Mouse (Mus musculus) stomach, embryonic 16.5 days (tissue): Measurements from ENCODE around the gene Olfml2a. TPM values are rescaled to one million over a fixed set of nuclear protein-coding genes. Genes with fewer than 3 reads are reported as not detected.

Experiments
- ATAC-seq: fragments of 200-750 bp; cut with Nextera tagmentation; 2 replicates; pipeline ENCODE4 v1.8.0; 2017; ENCODE audit warnings: moderate number of reproducible peaks, moderate TSS enrichment; ENCODE audit not compliant: insufficient read depth, low FRiP score
- H3K27ac ChIP-seq: fragments of 300-500 bp; sonication (generic); 2 replicates; pipeline ENCODE4 v1.5.1; 2014; ENCODE audit warnings: low read length
- H3K27me3 ChIP-seq: fragments of 300-500 bp; sonication (generic); 2 replicates; pipeline ENCODE4 v1.6.1; 2014; ENCODE audit warnings: low read length, control low read depth, mixed read lengths; ENCODE audit not compliant: control insufficient read depth, insufficient read depth
- H3K36me3 ChIP-seq: fragments of 300-500 bp; sonication (generic); 2 replicates; pipeline ENCODE4 v1.6.1; 2014; ENCODE audit warnings: low read length; ENCODE audit not compliant: control insufficient read depth, insufficient read depth
- H3K4me1 ChIP-seq: fragments of 300-500 bp; sonication (generic); 2 replicates; pipeline ENCODE4 v1.6.1; 2014; ENCODE audit warnings: low read length, control low read depth, mixed read lengths; ENCODE audit not compliant: control insufficient read depth, insufficient read depth
- H3K4me2 ChIP-seq: fragments of 300-500 bp; sonication (generic); 2 replicates; pipeline ENCODE4 v1.6.1; 2014; ENCODE audit warnings: low read depth, low read length, mixed read lengths
- H3K4me3 ChIP-seq: fragments of 300-500 bp; sonication (generic); replicated peaks from 2 replicates; pipeline ENCODE4 v1.5.1; 2014; ENCODE audit warnings: mild to moderate bottlenecking, low read length
- H3K9ac ChIP-seq: fragments of 300-500 bp; sonication (generic); 2 replicates; pipeline ENCODE4 v1.6.1; 2014; ENCODE audit warnings: low read length
- H3K9me3 ChIP-seq: fragments of 300-500 bp; sonication (generic); replicated peaks from 2 replicates; pipeline ENCODE4 v1.6.1; 2016; ENCODE audit warnings: low read length, control low read depth; ENCODE audit not compliant: control insufficient read depth
- WGBS: fragments of 180-500 bp; shearing (Covaris S2); extraction: QIAGEN DNeasy Blood & Tissue Kit; methylation state at CpG from one replicate; pipeline ENCODE4 v1.1.7; 2014; 5-methylcytosine and 5-hydroxymethylcytosine counted together
- polyA plus RNA-seq: library from polyadenylated mRNA; unstranded; fragments of >200 nt; fragmentation: Nextera tagmentation; extraction: Ambion mirVana; gene quantifications from 2 replicates; pipeline ENCODE4 v1.2.1, GENCODE M21; 2015

The Olfml2a gene
- polyA plus RNA-seq, 1 experiment from 2014 or later, result 4.5 TPM

DNA sequence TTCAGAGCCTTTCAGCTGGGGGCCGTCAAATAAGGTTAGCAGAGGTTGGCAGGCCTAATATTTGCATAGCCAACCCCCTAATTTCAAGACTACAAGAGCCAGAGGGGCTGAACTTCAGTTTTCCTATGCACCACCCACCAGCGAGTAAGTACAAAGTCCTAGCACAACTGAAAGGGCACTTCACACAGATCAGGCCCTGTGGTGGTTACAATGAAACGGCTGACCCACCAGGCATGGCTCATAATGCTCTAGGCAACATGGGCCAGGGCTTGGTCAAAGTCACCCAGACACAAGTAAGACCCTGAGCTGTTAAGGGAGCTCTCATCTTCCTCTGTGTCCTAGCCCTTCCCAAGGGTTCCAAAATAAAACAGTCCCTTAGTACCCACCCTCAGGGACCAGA, 70.1 kb downstream of the Olfml2a start:
- no peaks in the 10 kb centered on the region for H3K9me3 ChIP-seq
- 70% methylated on average over 3 of the region's 3 CpGs for WGBS
- no peak overlapping the region for H3K9ac ChIP-seq
- H3K4me3 ChIP-seq, result no peak overlapping the region
- no peaks in the 10 kb centered on the region for H3K27me3 ChIP-seq
- H3K4me2 ChIP-seq, result no peak overlapping the region
- H3K36me3 ChIP-seq, result peaks cover 24% of the 10 kb centered on the region
- peaks cover 31% of the 10 kb centered on the region for H3K4me1 ChIP-seq
- ATAC-seq, result no peak
- no peak overlapping the region for H3K27ac ChIP-seq

DNA sequence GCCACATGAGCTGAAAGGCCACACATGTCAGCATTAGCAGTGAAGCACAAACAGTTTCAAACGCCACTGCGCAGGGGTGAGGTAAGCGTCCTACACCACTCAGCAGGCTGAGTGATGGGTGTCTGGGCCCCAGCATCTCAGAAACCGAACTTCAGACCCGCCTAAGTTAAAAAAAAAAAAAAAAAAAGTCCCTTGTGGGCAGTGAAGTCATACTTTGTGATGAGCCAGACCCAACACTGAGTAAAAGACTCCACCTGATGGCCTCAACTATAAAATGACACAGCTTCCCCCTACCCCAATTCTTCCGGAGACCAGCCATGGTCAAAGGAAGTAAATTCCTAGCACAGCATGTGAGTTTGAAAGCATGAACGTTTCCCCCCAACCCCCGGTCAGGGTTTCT, 71.3 kb downstream of the Olfml2a start:
- H3K4me2 ChIP-seq, result peak overlapping the region; percentile 96
- WGBS, result 53% methylated on average over 8 of the region's 8 CpGs
- H3K9ac ChIP-seq, result peak overlapping the region; percentile 85
- H3K36me3 ChIP-seq, result peaks cover 24% of the 10 kb centered on the region
- no peak overlapping the region for H3K27ac ChIP-seq
- H3K4me1 ChIP-seq, result peaks cover 29% of the 10 kb centered on the region
- ATAC-seq, result no peak
- no peaks in the 10 kb centered on the region for H3K27me3 ChIP-seq
- H3K9me3 ChIP-seq, result no peaks in the 10 kb centered on the region
- peak overlapping the region; percentile 84 for H3K4me3 ChIP-seq

DNA sequence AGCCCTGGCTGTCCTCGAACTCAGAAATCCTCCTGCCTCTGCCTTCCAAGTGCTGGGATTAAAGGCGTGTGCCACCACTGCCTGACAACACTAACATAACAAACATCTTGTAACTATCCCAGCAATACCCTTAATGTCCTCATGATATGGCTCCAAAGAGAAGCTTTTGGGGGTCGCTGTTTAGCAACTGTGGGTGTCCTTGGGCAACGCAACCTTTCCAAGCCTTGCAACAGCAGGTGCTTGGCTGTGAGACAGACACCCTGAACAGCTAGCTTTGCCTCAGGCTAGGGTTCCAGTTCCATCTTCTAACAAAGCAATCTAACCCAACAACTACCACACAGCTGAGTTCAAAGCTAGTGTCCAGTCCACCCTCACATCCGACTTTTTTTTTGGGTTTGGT, 71.7 kb downstream of the Olfml2a start:
- ATAC-seq, result no peak
- Histone ChIP-seq H3K27ac (no peak overlapping the region), H3K4me2 (peak overlapping the region; percentile 96), H3K9me3 (no peaks in the 10 kb centered on the region), H3K4me3 (peak overlapping the region; percentile 84), H3K36me3 (peaks cover 24% of the 10 kb centered on the region), H3K27me3 (no peaks in the 10 kb centered on the region), H3K9ac (peak overlapping the region; percentile 85), H3K4me1 (peaks cover 25% of the 10 kb centered on the region)
- 63% methylated on average over 5 of the region's 5 CpGs for WGBS

DNA sequence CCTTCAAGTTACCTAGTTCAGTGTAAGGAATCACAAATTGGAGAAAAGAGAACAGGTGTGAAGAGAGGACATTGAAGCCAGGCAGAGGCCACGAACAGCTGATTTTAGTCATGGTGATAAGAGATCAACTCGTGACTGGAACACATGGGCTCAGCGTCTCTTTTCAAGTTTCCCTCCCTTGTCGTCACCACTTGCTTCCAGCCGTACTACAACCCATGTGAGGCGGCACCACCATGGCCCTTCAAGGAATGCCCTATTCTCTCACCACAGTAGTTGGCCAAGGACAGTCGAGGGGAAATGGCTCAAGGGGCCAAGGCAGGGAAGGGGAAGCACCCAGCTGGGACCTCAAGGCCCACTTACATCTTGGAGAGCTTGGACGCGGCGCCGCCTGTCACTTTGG, 72.6 kb downstream of the Olfml2a start:
- Histone ChIP-seq H3K36me3 (peaks cover 24% of the 10 kb centered on the region), H3K9ac (peak overlapping the region; percentile 85), H3K4me1 (peaks cover 29% of the 10 kb centered on the region), H3K27me3 (no peaks in the 10 kb centered on the region), H3K4me2 (peak overlapping the region; percentile 96), H3K9me3 (no peaks in the 10 kb centered on the region), H3K4me3 (peak overlapping the region; percentile 84), H3K27ac (peak overlapping the region; percentile 74)
- ATAC-seq, result no peak
- WGBS, result under 1% methylated on average over 11 of the region's 11 CpGs

DNA sequence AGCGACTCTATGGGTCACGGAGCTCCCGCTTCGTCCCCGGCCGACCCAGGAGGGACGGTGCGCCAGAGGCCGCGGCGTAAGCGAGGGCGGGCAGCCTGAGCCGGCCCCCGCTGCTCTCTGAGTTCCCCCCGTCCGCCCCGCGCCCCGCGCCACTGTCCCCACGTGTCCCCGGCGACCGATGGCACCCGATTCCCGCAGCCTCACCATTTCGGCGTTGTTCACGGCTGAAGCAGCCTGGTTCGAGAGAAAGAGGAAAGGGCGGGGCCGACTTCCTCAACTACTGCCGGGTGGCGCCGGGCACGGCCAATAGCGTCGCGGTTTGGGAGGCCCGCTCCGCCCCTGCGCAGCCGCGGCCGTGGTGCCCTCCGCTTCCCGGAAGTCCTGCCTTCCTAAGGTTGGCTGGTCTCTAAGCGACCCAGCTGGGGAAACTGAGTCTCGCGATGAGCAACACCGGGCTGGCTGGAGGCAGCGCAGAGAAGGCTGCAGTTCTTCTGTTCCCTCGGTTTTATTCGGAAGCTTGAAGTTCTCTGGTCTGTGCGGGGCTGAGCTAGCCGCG, 73.2 kb downstream of the Olfml2a start, which contains the start of gene Arpc5l:
Gene Arpc5l (plus strand): TSS at position 469 of the 556 bp plus-strand sequence.
- peak within 1 kb of the TSS; percentile 84 for H3K4me3 ChIP-seq
- no peaks in the 10 kb centered on the region for H3K27me3 ChIP-seq
- no peaks in the 10 kb centered on the region for H3K9me3 ChIP-seq
- peak within 1 kb of the TSS; percentile 85 for H3K9ac ChIP-seq
- H3K4me1 ChIP-seq, result peaks cover 33% of the 10 kb centered on the region
- WGBS, result under 1% methylated on average over 58 of the region's 58 CpGs
- peak within 1 kb of the TSS; percentile 96 for H3K4me2 ChIP-seq
- peaks cover 24% of the 10 kb centered on the region for H3K36me3 ChIP-seq
- peak within 1 kb of the TSS; percentile 74 for H3K27ac ChIP-seq
- peak; percentile 87 for ATAC-seq

DNA sequence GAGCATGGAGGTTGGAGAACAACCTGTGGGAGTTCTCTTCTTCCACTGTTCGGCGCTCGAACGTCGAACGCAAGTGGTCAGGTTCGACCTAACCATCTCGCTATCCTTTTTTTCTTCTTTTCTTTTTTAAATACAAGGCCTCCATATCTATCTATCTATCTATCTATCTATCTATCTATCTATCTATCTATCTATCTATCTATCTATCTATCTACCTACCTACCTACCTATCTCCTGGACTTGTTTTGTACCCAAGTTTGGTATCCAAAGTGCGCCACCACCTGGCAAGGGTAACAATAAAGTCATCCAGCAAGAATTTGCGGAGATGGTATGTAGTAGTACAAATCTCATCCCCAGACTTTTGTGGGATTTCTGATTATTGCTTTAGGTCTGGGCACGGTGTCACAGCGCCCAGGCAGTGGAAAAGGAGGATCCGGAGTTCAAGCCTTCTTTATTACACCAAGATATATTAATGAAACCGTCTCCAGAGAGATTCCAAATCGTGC, 73.8 kb downstream of the Olfml2a start, which contains the start of gene Rpl35:
Gene Rpl35 (minus strand): TSS at position 51 of the 506 bp plus-strand sequence.
- Histone ChIP-seq H3K36me3 (peaks cover 19% of the 10 kb centered on the region; the same call in 1 of the 2 replicates), H3K4me3 (peak within 1 kb of the TSS; percentile 84), H3K27ac (peak within 1 kb of the TSS; percentile 74), H3K9ac (peak within 1 kb of the TSS; percentile 85), H3K27me3 (no peaks in the 10 kb centered on the region), H3K4me1 (peaks cover 38% of the 10 kb centered on the region), H3K9me3 (no peaks in the 10 kb centered on the region), H3K4me2 (peak within 1 kb of the TSS; percentile 96)
- 11% methylated on average over 15 of the region's 15 CpGs for WGBS
- no peak for ATAC-seq

DNA sequence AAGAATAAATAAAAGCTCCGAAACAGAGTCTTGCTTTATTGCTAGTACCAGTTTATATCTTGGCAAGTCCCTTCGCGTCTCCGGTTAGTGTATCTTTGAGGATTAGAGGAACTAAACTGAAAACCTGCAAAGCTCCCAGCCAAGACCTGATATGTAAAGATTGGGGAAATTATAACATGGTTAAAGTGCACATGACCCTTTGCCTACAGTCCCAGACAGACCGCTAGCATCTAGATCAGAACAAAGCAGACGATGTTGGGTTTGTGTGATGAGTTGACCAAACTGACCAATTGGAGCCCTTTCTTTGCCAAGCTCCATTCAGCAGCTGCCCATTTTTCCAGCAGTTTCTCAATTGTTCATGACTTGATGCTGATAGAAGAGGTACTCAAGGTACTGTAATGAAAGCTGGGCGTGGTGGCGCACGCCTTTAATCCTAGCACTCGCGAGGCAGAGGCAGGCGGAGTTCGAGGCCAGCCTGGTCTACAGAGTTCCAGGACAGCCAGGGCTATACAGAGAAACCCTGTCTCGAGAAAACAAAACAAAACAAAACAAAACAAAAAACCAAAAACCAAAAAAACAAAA, 74.5 kb downstream of the Olfml2a start:
- H3K27me3 ChIP-seq, result no peaks in the 10 kb centered on the region
- peak overlapping the region; percentile 60 for H3K4me2 ChIP-seq
- no peak overlapping the region for H3K27ac ChIP-seq
- WGBS, result 82% methylated on average over 14 of the region's 14 CpGs
- 0 out of 2 replicates have a peak overlapping the region, but pooled peaks have one; percentile 42 for H3K9ac ChIP-seq
- no peaks in the 10 kb centered on the region for H3K9me3 ChIP-seq
- ATAC-seq, result no peak
- H3K4me1 ChIP-seq, result peaks cover 42% of the 10 kb centered on the region
- H3K4me3 ChIP-seq, result peak overlapping the region; percentile 84
- H3K36me3 ChIP-seq, result peaks cover 13% of the 10 kb centered on the region; the same call in 1 of the 2 replicates

DNA sequence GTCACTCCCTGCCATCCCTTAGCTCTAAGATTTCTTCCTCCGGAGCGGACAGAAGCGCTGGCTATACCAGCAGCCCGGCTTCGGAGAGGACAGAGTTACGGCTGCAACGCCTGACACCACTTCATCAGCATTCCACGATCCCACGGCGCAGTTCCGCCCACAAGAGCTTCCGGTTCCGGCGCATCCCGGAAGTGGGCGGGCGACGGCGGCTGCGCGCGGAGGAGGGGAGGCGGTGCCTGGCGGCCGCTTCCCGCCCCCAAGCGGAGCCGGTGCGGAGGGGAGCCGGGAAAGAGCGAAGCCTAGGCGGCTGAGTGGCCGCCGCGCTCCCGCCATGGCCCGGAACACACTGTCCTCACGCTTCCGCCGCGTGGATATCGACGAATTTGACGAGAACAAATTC, 76.1 kb downstream of the Olfml2a start:
- ATAC-seq, result peak; percentile 91
- H3K4me2 ChIP-seq, result peak overlapping the region; percentile 91
- peak overlapping the region; percentile 94 for H3K9ac ChIP-seq
- peaks cover 6% of the 10 kb centered on the region; the same call in 1 of the 2 replicates for H3K36me3 ChIP-seq
- H3K4me3 ChIP-seq, result peak overlapping the region; percentile 71
- WGBS, result under 1% methylated on average over 43 of the region's 44 CpGs
- no peaks in the 10 kb centered on the region for H3K27me3 ChIP-seq
- H3K9me3 ChIP-seq, result no peaks in the 10 kb centered on the region
- peaks cover 41% of the 10 kb centered on the region for H3K4me1 ChIP-seq
- peak overlapping the region; percentile 85 for H3K27ac ChIP-seq

DNA sequence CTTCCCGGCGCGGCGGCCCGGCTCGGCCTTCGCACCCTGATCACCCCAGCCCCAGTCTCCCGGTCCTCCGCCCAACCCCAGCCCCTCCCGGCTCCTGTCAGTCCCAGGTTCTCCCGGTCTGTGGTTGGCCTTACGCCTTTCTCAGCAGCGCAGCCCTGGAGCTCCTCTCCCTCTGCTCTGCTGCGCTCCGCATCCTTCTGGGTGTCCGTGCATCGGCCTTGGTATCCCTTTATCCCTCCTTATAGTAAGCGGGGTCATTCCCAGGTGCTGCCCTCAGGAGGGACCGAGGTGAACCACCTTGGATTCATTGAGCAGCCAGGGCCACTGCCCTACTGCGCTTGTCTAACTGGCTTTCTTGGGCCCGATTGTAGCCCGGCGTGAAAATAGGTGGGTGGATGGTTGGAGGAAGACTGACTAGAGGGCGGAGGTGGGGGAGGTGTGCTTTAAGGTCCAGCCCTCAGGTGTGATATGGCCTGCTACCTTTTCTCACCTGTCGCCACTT, 76.6 kb downstream of the Olfml2a start:
- ATAC-seq, result peak; percentile 39
- Histone ChIP-seq H3K9ac (peak overlapping the region; percentile 94), H3K27me3 (no peaks in the 10 kb centered on the region), H3K9me3 (no peaks in the 10 kb centered on the region), H3K4me3 (peak overlapping the region; percentile 71), H3K36me3 (0 out of 2 replicates have a peak, but pooled peaks cover 2% of the 10 kb centered on the region), H3K4me1 (peaks cover 36% of the 10 kb centered on the region), H3K4me2 (peak overlapping the region; percentile 91), H3K27ac (peak overlapping the region; percentile 85)
- 1% methylated on average over 18 of the region's 25 CpGs for WGBS
